Mouse (Mus musculus) hindbrain, embryonic 15.5 days (tissue): Measurements from ENCODE around the gene Hist1h1d. TPM values are rescaled to one million over a fixed set of nuclear protein-coding genes. Genes with fewer than 3 reads are reported as not detected.

ENCODE experiments used
- ATAC-seq: fragments of 200-750 bp; cut with Nextera tagmentation; 2 replicates; pipeline ENCODE4 v1.8.0; 2017; ENCODE audit warnings: low read depth, moderate number of reproducible peaks, moderate TSS enrichment; ENCODE audit not compliant: low FRiP score
- H3K27ac ChIP-seq: fragments of 300-500 bp; sonication (generic); replicated peaks from 2 replicates; pipeline ENCODE4 v1.5.1; 2015; ENCODE audit warnings: mild to moderate bottlenecking, inconsistent platforms
- H3K27me3 ChIP-seq: fragments of 300-500 bp; sonication (generic); 2 replicates; pipeline ENCODE4 v1.6.1; 2015; ENCODE audit warnings: control low read depth, inconsistent platforms
- H3K36me3 ChIP-seq: fragments of 300-500 bp; sonication (generic); 2 replicates; pipeline ENCODE4 v1.6.1; 2015; ENCODE audit warnings: control low read depth, inconsistent platforms
- H3K4me1 ChIP-seq: fragments of 300-500 bp; sonication (generic); replicated peaks from 2 replicates; pipeline ENCODE4 v1.6.1; 2015; ENCODE audit warnings: control low read depth, inconsistent platforms
- H3K4me2 ChIP-seq: fragments of 300-500 bp; sonication (generic); 2 replicates; pipeline ENCODE4 v1.6.1; 2015; ENCODE audit warnings: moderate library complexity, mild to moderate bottlenecking, inconsistent platforms
- H3K4me3 ChIP-seq: fragments of 300-500 bp; sonication (generic); 2 replicates; pipeline ENCODE4 v1.5.1; 2015; ENCODE audit warnings: mild to moderate bottlenecking, inconsistent platforms
- H3K9ac ChIP-seq: fragments of 300-500 bp; sonication (generic); 2 replicates; pipeline ENCODE4 v1.6.1; 2015; ENCODE audit warnings: inconsistent platforms
- H3K9me3 ChIP-seq: fragments of 300-500 bp; sonication (generic); 2 replicates; pipeline ENCODE4 v1.6.1; 2016; ENCODE audit warnings: control low read depth, inconsistent platforms
- WGBS: fragments of 180-500 bp; shearing (Covaris S2); methylation state at CpG from one replicate; pipeline ENCODE4 v1.1.7; 2015; 5-methylcytosine and 5-hydroxymethylcytosine counted together
- polyA plus RNA-seq: library from polyadenylated mRNA; unstranded; fragments of >200 nt; fragmentation: Nextera tagmentation; extraction: Ambion mirVana; gene quantifications from 2 replicates; pipeline ENCODE4 v1.2.1, GENCODE M21; 2015

Gene Hist1h1d
- polyA plus RNA-seq, 1 experiment from 2014 or later, result 0.10 TPM

DNA sequence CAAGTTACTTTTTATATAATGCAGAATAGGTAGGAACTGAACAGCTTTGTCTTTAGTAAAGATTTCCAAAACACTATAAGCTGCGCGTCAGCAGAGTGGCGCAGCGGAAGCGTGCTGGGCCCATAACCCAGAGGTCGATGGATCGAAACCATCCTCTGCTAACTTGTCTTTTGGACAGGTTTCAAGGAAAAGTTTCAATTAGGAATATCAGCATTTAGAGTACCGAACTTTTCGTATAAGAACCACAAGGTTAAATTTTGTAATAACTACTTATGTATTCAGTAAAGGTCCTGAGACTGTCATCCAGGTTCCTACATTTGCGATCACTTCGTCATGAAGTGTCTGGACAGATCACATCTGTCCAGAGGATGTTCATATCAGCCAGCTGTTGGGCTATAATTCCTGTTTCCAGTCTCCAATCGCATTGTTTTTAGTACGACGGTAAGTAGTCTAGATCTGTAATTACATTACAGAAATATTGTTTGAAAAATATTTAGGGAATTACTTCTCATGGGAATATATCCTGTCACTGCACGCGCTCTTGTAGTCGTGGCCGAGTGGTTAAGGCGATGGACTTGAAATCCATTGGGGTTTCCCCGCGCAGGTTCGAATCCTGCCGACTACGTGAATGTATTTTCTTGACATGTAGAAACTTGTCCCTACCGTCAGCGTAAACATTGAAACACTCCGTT is 35.3 kb upstream of the Hist1h1d start:
- Histone ChIP-seq H3K27ac (peak overlapping the region; percentile 62), H3K36me3 (no peaks in the 10 kb centered on the region), H3K27me3 (no peaks in the 10 kb centered on the region), H3K4me3 (peak overlapping the region; percentile 56), H3K4me1 (peaks cover 17% of the 10 kb centered on the region), H3K4me2 (peak overlapping the region; percentile 91), H3K9me3 (no peaks in the 10 kb centered on the region), H3K9ac (peak overlapping the region; percentile 29; the same call in 1 of the 2 replicates)
- WGBS, result under 1% methylated on average over 27 of the region's 27 CpGs
- ATAC-seq, result peak; percentile 85

DNA sequence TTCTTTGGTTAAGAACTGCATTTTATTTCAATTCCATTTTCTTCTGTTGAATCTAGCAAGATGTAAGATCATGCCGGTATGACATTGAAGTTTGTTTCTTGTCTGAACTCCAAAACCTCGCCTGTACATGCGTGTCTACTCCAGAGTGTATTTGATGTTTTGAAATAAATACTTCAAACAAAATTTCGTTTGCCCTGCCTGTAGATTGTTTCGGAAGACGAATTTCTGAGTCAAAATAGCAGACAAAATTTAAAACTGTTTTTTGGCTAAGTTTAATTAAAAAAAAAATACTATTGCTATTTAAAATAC is 34.8 kb upstream of the Hist1h1d start:
- Histone ChIP-seq H3K4me1 (peaks cover 17% of the 10 kb centered on the region), H3K9me3 (no peaks in the 10 kb centered on the region), H3K27ac (no peak overlapping the region), H3K4me2 (peak overlapping the region; percentile 91), H3K36me3 (no peaks in the 10 kb centered on the region), H3K27me3 (no peaks in the 10 kb centered on the region), H3K9ac (0 out of 2 replicates have a peak overlapping the region, but pooled peaks have one; percentile 19), H3K4me3 (peak overlapping the region; percentile 56)
- no peak for ATAC-seq
- 1% methylated on average over 6 of the region's 6 CpGs for WGBS

DNA sequence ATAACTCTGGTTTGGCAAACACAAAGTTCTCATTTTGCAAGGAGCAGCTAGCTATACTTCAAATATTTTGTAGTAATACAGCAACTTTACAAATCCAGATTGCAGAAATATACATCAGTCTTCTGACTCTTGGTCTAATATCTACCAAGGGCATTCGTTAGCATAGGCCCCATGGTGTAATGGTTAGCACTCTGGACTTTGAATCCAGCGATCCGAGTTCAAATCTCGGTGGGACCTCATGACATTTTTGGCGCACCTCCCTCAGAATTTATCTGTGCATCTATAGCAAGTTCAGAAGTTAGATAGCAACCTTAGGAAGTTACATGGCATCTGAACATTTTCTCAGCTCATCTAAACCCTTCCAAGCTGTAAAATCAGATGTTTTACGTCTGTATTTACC is 34.2 kb upstream of the Hist1h1d start:
- Histone ChIP-seq H3K4me2 (peak overlapping the region; percentile 91), H3K27ac (0 out of 2 replicates have a peak overlapping the region, but pooled peaks have one; percentile 10), H3K9ac (no peak overlapping the region), H3K9me3 (no peaks in the 10 kb centered on the region), H3K36me3 (no peaks in the 10 kb centered on the region), H3K4me3 (peak overlapping the region; percentile 37), H3K4me1 (peaks cover 17% of the 10 kb centered on the region), H3K27me3 (no peaks in the 10 kb centered on the region)
- WGBS, result under 1% methylated on average over 6 of the region's 6 CpGs
- ATAC-seq, result 0 out of 2 replicates have a peak, but pooled peaks have one; percentile 45

DNA sequence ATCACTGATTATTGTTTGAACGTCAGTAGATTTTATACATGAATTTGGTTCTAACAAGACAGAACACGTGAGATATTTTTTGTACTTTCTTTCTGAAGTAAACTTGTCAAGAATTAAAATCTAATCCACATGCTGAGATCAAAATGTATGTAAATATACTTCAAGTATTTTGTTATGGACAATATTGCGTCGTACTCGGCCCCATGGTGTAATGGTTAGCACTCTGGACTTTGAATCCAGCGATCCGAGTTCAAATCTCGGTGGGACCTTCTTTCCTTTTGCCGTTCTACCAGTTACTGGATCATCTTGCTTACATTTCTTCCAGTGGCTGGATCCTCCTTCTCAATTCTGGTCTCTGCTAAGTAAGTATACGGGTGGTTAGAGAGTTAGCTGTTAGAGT is 33.6 kb upstream of the Hist1h1d start:
- WGBS, result under 1% methylated on average over 10 of the region's 10 CpGs
- H3K9me3 ChIP-seq, result no peaks in the 10 kb centered on the region
- H3K4me3 ChIP-seq, result peak overlapping the region; percentile 37
- H3K27me3 ChIP-seq, result no peaks in the 10 kb centered on the region
- no peak for ATAC-seq
- peaks cover 17% of the 10 kb centered on the region for H3K4me1 ChIP-seq
- no peak overlapping the region for H3K9ac ChIP-seq
- no peaks in the 10 kb centered on the region for H3K36me3 ChIP-seq
- H3K27ac ChIP-seq, result 0 out of 2 replicates have a peak overlapping the region, but pooled peaks have one; percentile 10
- peak overlapping the region; percentile 91 for H3K4me2 ChIP-seq

DNA sequence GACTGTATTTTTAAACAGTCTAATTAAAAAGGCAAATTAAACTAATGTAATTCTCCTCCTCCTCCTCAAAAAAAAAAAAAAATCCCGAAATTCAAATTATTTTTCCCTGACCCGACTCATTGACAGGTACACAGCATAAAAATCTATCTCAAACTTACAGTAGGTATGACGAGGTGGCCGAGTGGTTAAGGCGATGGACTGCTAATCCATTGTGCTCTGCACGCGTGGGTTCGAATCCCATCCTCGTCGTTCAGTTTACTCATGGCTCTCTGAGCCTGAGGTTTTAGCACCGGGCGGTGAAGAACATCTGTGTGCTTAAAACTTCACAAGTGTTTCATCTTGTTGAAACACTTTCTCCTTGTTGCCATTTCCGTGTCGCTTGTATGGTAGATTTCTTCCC is 31.4 kb upstream of the Hist1h1d start:
- Histone ChIP-seq H3K27me3 (no peaks in the 10 kb centered on the region), H3K9ac (no peak overlapping the region), H3K4me2 (peak overlapping the region; percentile 43), H3K27ac (no peak overlapping the region), H3K9me3 (no peaks in the 10 kb centered on the region), H3K4me3 (0 out of 2 replicates have a peak overlapping the region, but pooled peaks have one; percentile 8), H3K36me3 (no peaks in the 10 kb centered on the region), H3K4me1 (peaks cover 16% of the 10 kb centered on the region)
- 1% methylated on average over 14 of the region's 14 CpGs for WGBS
- ATAC-seq, result no peak

DNA sequence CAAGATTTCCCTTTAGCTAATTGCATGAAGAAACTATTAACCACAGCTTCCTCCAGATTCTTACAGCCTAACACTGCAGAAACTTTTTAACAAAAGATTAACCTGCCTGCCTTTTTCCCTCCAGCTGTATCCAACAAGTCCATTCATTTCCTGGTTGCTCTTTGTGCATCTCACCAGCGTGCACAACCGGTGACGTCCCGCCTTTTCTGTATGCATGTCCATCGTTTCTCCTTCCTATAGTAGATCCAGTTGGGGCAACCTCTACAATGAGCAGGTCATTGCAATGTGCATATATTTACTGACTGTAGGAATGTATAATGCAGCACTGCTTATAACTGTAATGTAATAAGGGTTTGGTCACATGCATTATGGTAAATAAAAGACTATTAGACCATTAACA is 29.1 kb upstream of the Hist1h1d start:
- Histone ChIP-seq H3K9ac (no peak overlapping the region), H3K4me3 (no peak overlapping the region), H3K27ac (no peak overlapping the region), H3K9me3 (no peaks in the 10 kb centered on the region), H3K27me3 (no peaks in the 10 kb centered on the region), H3K4me2 (no peak overlapping the region), H3K36me3 (no peaks in the 10 kb centered on the region), H3K4me1 (peaks cover 20% of the 10 kb centered on the region)
- WGBS, result 47% methylated on average over 5 of the region's 5 CpGs
- ATAC-seq, result no peak

DNA sequence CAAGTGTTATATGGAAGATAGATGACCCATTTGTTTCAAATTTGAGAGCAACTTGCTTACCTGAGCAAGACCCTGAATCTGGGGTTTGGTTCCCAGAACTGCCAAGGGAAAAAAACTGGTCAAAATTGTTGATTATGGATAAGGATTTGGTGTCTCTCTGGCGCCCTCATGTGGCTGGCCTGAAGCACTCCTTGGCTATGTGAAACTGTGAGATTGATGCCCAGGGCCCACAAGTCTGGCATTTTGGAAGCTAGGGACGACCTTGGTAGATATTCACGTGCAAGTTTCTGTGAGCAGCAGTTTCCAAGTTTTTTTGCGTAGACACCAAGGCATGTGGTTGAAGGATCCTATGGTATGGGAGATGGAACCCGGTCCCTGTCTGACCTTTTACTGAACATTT is 28.4 kb upstream of the Hist1h1d start:
- peaks cover 21% of the 10 kb centered on the region for H3K4me1 ChIP-seq
- ATAC-seq, result no peak

DNA sequence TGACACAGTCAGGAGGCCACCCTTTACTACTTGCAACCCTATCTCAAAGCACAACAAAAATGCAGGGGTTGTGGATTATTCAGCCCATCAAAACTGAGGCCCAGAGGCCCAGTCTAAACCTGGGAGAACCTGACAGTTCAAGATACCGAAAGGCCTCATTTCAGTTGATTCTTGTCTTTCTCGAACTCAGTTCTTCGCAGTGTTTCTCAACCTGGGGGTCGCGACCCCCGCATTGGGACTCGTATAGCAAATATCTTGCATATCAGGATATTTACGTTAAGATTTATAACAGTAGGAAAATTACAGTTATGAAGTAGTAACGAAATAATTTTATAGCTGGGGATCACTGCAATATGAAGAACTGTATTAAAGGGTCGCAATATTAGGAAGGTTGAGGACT is 27.2 kb upstream of the Hist1h1d start:
- no peaks in the 10 kb centered on the region for H3K9me3 ChIP-seq
- no peak overlapping the region for H3K9ac ChIP-seq
- H3K36me3 ChIP-seq, result no peaks in the 10 kb centered on the region
- H3K27ac ChIP-seq, result no peak overlapping the region
- 2% methylated on average over 10 of the region's 10 CpGs for WGBS
- H3K4me3 ChIP-seq, result peak overlapping the region; percentile 52
- peaks cover 24% of the 10 kb centered on the region for H3K4me1 ChIP-seq
- peak overlapping the region; percentile 57 for H3K4me2 ChIP-seq
- H3K27me3 ChIP-seq, result no peaks in the 10 kb centered on the region
- ATAC-seq, result no peak

More for the DNA sequence above, 28.4 kb upstream of the Hist1h1d start:
- no peaks in the 10 kb centered on the region for H3K36me3 ChIP-seq
- H3K9me3 ChIP-seq, result no peaks in the 10 kb centered on the region
- WGBS, result 9% methylated on average over 5 of the region's 5 CpGs
- H3K27ac ChIP-seq, result no peak overlapping the region
- H3K4me2 ChIP-seq, result peak overlapping the region; percentile 23
- no peak overlapping the region for H3K4me3 ChIP-seq
- no peaks in the 10 kb centered on the region for H3K27me3 ChIP-seq
- H3K9ac ChIP-seq, result no peak overlapping the region

DNA sequence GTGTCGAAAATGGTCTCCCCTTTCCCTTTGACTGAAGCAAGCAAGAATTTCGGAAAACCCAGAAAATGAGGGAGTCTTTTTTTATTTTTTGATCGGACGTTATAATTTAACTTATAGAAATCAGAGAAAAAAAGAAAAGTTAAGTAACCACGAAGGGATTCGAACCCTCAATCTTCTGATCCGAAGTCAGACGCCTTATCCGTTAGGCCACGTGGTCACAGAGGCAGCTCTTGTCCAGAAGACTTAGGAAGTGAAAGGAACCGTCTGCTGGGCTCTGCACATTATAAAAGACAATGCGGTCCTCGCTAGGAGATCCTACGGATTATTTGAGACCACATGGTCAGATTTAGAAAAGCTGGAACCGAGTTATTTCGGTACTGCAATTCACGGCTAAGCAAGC is 26.8 kb upstream of the Hist1h1d start:
- peak overlapping the region; percentile 52 for H3K4me3 ChIP-seq
- H3K4me1 ChIP-seq, result peaks cover 24% of the 10 kb centered on the region
- H3K9ac ChIP-seq, result peak overlapping the region; percentile 42
- WGBS, result under 1% methylated on average over 17 of the region's 17 CpGs
- H3K4me2 ChIP-seq, result peak overlapping the region; percentile 57
- H3K27ac ChIP-seq, result peak overlapping the region; percentile 79
- peak; percentile 62 for ATAC-seq
- H3K27me3 ChIP-seq, result no peaks in the 10 kb centered on the region
- H3K36me3 ChIP-seq, result no peaks in the 10 kb centered on the region
- H3K9me3 ChIP-seq, result no peaks in the 10 kb centered on the region

DNA sequence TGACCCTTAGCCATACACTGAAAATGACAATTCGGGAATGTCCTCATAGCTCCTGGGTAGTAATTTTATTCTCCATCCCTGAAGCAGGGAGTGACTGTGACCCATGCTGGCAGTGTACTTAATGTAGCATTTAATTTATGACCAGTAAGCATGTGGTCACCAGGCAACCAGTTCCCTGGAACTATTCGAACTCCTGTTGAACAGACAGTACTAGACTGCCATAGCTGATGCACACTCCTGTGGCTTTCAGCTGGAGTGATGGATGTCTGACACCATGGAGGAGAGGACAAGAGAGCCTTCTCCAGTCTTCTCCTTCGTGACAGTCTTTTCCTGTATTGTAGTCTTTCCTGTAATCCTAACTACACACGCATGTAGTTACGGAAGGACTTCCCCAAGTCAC is 24.1 kb upstream of the Hist1h1d start:
- no peaks in the 10 kb centered on the region for H3K27me3 ChIP-seq
- no peaks in the 10 kb centered on the region for H3K9me3 ChIP-seq
- no peak overlapping the region for H3K4me2 ChIP-seq
- 57% methylated on average over 5 of the region's 5 CpGs for WGBS
- ATAC-seq, result no peak
- H3K27ac ChIP-seq, result no peak overlapping the region
- H3K4me1 ChIP-seq, result peaks cover 41% of the 10 kb centered on the region
- H3K4me3 ChIP-seq, result no peak overlapping the region
- H3K36me3 ChIP-seq, result no peaks in the 10 kb centered on the region
- H3K9ac ChIP-seq, result no peak overlapping the region

DNA sequence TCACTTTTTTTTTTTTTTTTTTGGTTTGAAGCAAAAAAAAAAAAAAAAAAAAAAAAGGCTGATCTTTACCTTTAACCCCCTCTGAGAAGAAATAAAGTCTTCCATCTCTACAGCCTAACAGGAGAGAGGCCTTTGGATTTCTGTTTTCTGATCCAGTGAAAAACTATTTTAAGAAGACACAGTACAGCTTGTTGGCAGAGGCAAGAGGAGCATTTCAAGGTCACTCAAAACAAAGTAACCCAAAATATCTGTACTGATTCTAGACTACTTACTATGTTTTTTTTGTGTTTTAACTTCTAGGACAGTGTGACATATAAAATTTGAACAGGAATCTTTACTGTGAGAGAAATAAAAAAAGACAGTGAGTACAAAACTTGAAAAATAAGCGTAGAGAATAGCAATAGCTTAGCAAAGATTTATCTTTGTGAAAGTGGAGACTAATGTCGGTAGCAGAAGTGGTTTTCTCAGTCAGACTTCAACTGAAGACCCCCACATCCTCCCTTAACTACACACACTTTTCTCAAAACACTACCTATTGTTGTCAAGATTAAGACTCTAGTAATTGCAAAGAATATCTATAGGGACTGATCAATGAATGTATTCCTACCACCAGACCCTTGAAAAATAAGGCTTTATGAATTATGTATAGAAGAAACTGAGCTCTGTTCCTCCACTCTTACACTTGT is 23.4 kb upstream of the Hist1h1d start:
- no peaks in the 10 kb centered on the region for H3K9me3 ChIP-seq
- ATAC-seq, result no peak
- H3K4me2 ChIP-seq, result peak overlapping the region; percentile 89
- peak overlapping the region; percentile 62 for H3K9ac ChIP-seq
- H3K4me1 ChIP-seq, result peaks cover 48% of the 10 kb centered on the region
- peak overlapping the region; percentile 96 for H3K27ac ChIP-seq
- H3K4me3 ChIP-seq, result peak overlapping the region; percentile 52
- 33% methylated on average over 2 of the region's 2 CpGs for WGBS
- no peaks in the 10 kb centered on the region for H3K27me3 ChIP-seq
- H3K36me3 ChIP-seq, result no peaks in the 10 kb centered on the region

DNA sequence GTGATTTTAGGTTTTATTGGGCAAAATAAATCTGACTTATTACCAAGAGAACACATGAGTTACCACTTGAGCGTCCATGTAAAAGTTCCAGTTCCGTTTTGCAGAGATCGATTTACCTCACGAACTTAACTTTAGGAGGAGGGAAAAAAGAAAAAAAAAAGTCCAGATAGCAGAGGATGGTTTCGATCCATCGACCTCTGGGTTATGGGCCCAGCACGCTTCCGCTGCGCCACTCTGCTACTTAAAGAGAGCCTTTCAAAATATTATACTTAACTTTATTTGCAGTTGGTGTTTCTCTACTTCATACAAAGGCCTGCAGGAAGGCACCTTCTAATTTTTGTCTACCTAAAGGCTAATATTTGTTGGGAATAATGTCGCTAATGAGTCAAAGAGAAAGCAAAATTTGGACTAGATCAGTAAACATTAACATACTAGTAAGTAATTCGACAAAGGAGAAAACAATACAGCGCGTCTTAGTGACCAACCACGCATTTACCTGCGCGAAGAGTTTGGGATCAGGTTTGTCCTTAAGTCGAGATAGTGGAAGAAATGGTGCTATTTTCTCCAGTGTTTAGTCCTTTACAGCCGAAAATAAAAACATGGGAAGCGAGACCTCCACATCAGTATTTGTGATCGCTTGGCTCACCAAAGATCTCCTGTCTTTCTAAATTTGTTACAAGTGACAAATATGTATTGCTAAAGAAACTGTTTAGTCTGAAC is 22.7 kb upstream of the Hist1h1d start:
- Histone ChIP-seq H3K4me1 (peaks cover 51% of the 10 kb centered on the region), H3K27me3 (no peaks in the 10 kb centered on the region), H3K36me3 (no peaks in the 10 kb centered on the region), H3K9me3 (no peaks in the 10 kb centered on the region), H3K27ac (peak overlapping the region; percentile 96), H3K4me3 (peak overlapping the region; percentile 52), H3K4me2 (peak overlapping the region; percentile 89), H3K9ac (peak overlapping the region; percentile 62)
- whole genome bisulfite sequencing, result under 1% methylated on average over 20 of the region's 20 CpGs
- no peak for ATAC-seq
